Mouse (Mus musculus) spleen, adult 12 weeks (tissue): ENCODE results near the gene Olfr342.

Experiments used
- DNase-seq: peaks from one replicate; pipeline ENCODE4 v3.0.0; 2022; ENCODE audit warnings: low spot score

Olfr342 gene

DNA sequence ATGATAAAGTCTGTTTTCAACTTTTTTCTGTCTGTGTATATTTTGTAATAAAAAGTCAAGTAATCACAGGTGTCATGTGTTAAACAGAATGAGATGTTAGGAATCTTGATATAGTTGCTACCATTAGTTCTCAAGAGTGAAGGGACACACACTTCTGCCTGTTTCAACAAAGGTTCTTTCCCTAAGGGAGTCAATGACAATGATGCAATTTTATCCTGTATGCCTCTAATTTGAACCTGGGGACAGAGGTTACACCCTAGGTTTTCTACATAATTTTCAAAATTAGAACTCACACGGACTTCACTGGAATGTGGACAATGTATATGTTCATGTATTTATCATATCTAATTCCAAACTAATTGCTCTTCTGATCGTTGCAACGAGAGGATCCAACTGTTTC is at the start of gene Olfr342:
Gene Olfr342 (plus strand): TSS at position 301 of the 400 bp plus-strand sequence.
- no peak for DNase-seq

DNA sequence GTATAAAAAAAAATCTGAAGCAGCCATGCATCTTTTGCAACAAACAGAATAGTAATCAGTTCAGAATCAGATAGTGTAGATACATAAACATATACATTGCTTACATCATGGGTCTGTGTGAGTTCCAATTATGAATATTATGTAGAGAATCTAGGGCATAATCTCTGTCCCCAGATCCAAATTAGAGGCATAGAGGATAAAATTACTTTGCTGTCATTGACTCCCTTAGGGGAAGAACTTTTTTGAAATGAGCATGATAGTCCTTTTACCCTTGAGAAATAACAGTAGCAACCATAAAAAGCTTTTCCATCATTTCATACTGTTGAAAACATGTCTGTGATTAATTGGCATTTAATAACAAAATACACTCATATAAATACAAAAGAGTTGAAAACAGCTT is 42.4 kb upstream of the Olfr342 start, which contains the start of gene Olfr341:
Gene Olfr341 (minus strand): TSS at position 101 of the 400 bp plus-strand sequence.
- no peak for DNase-seq

DNA sequence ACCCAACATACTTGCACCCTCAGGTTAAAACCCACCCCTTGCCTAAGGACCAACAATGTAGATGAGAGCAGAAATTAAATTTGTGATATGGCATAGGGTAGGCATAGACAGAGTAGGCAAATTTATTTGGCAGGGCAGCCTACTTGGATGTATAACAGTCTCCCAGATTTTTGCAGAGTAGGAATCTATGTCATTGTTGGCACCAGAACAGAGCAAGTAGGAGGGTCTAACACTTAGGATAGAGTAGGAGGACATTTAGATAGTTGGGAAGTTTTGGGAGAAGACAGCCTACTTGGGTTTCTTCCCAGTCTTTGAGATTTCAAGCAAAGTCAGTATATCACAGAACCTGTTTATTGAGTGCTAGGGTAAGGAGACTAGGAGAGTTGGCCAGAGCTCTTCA is 40.4 kb downstream of the Olfr342 start:
- no peak for DNase-seq

GRCm38 (mm10) chr2:36566362-36566761 is 41.6 kb downstream of the Olfr342 start, which contains the start of gene Olfr344:
TSS of gene Olfr344 (plus strand) at chr2:36566662.
- no peak for DNase-seq

- no peak for DNase-seq
Measured at GRCm38 (mm10) chr2:36567022-36567421, 42.2 kb downstream of the Olfr342 start.

GRCm38 (mm10) chr2:36567845-36568244 is 43.0 kb downstream of the Olfr342 start:
- no peak for DNase-seq
